Mouse (Mus musculus) lung, postnatal 4 days (tissue): ENCODE data around the gene Sox18.

Experiments used
- DNase-seq, 2 experiments: peaks; one replicate each; pipeline ENCODE4 v3.0.0; 2021

Gene Sox18

GRCm38 (mm10) chr2:181645666-181646065, 25.8 kb downstream of the Sox18 start:
- no peak for DNase-seq

GRCm38 (mm10) chr2:181644361-181644760, 27.1 kb downstream of the Sox18 start:
- peak; percentile 41 to 54 for DNase-seq

GRCm38 (mm10) chr2:181635865-181636264, 35.6 kb downstream of the Sox18 start:
- DNase-seq: no peak

DNA sequence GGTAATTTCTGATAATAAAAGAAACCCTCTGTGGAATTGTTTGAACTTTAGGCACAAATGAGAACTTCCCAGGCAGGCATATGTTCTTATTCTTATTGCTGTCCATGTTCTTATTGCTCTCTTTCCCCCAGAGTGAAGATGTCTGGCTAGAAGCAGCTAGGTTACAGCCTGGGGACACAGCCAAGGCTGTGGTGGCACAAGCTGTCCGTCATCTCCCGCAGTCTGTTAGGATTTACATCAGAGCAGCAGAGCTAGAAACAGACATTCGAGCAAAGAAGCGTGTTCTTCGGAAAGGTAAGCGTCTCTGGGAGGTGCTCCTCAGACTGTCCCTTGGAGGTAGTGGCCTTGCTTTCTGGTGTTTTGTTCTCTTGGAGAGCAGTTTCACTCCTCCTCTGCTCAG, 38.8 kb downstream of the Sox18 start:
- DNase-seq: no peak

- DNase-seq: no peak
Observed at GRCm38 (mm10) chr2:181628471-181628870, 43.0 kb downstream of the Sox18 start.

GRCm38 (mm10) chr2:181623401-181623800, 48.0 kb downstream of the Sox18 start:
- peak in 1 of 2 experiments; percentile 28 for DNase-seq
